Mouse (Mus musculus): ENCODE data around the gene Pus10. TPM values are rescaled to one million over a fixed set of nuclear protein-coding genes. Genes with fewer than 3 reads are reported as not detected.

Pus10 gene
- total RNA-seq, 2 experiments from 2014 or later, result 13.5 to 17.2 TPM

GRCm38 (mm10) chr11:23682561-23682960 lies 17.1 kb downstream of the Pus10 start:
- DNase-seq (ENCODE audit: extremely low spot score in 1 of 2, low spot score in 2 of 2), result no peak
- intact Hi-C loops (cut with DNase I), result loop anchor here (5.0 kb wide), 1 partner anchor 270 kb away; no protein-coding TSS in a partner anchor

GRCm38 (mm10) chr11:23686671-23687070 lies 21.2 kb downstream of the Pus10 start:
- intact Hi-C loops (cut with DNase I), result no loop called here
- no peak for DNase-seq (ENCODE audit: extremely low spot score in 1 of 2, low spot score in 2 of 2)

GRCm38 (mm10) chr11:23688060-23688459 lies 22.6 kb downstream of the Pus10 start:
- no peak for DNase-seq (ENCODE audit: extremely low spot score in 1 of 2, low spot score in 2 of 2)
- intact Hi-C loops (cut with DNase I), result no loop called here

GRCm38 (mm10) chr11:23693286-23693685 lies 27.8 kb downstream of the Pus10 start:
- no peak for DNase-seq (ENCODE audit: extremely low spot score in 1 of 2, low spot score in 2 of 2)

GRCm38 (mm10) chr11:23695847-23696246 lies 30.4 kb downstream of the Pus10 start:
- intact Hi-C loops (cut with DNase I), result no loop called here
- no peak for DNase-seq (ENCODE audit: extremely low spot score in 1 of 2, low spot score in 2 of 2)

More at GRCm38 (mm10) chr11:23693286-23693685, 27.8 kb downstream of the Pus10 start:
- intact Hi-C loops (cut with DNase I), result no loop called here

DNA sequence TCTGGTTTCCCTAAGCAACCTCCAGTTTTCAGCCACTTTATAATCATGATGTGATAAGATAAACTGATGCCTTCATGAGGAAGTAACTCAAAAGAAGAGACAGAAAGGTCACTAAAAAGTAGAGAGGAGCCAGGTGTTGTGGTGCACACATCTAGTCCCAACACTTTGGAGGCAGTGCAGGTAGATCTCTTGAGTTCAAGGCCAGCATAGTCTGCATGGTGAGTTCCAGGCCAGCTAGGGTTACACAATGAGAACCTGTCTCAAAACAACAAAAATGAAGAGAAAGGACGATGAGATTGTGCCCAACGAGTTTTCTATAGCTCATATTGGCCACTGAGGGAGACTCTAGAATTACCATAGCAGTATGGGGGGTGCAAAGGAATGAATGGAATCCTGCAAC lies 33.1 kb downstream of the Pus10 start:
- no peak for DNase-seq (ENCODE audit: extremely low spot score in 1 of 2, low spot score in 2 of 2)

DNA sequence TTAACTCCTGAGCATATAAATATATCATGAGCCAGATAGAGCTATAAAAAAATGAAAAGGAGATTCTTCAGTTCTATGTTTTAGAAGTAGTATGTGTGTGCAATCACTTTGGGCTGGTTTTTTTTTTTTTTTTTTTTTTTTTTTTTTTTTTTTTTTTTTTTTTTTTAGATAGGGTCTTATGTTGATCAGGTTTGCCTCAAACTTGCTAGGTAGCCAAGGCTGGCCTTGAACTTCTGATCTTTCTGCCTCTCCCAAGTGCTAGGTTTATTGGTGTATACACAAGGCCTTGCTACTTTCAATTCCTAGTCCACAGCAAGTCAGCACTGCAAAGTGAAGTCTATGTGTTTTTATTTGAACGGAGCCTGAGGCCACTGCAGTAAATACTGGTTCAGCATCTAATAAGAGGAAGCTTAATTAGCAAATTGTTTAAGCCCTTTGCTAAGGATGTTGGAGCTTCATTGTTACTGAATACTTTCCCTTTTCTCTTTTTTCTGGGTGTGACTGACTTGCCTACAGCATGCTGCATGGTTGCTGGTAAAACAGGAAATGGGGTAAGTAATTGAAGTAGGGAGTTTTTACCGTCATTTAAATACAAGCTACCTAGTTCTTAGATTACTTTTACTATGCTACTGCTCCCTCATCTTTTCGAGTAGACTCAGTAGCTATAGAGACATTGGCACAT lies 34.1 kb downstream of the Pus10 start:
- intact Hi-C loops (cut with DNase I), result no loop called here
- no peak for DNase-seq (ENCODE audit: extremely low spot score in 1 of 2, low spot score in 2 of 2)

More for the DNA sequence above, 33.1 kb downstream of the Pus10 start:
- intact Hi-C loops (cut with DNase I), result no loop called here

- intact Hi-C loops (cut with DNase I), result no loop called here
- DNase-seq (ENCODE audit: extremely low spot score in 1 of 2, low spot score in 2 of 2), result no peak
Measured at GRCm38 (mm10) chr11:23701831-23702230, 36.4 kb downstream of the Pus10 start.

- intact Hi-C loops (cut with DNase I), result no loop called here
- DNase-seq (ENCODE audit: extremely low spot score in 1 of 2, low spot score in 2 of 2), result no peak
Measured at GRCm38 (mm10) chr11:23704604-23705294, 39.3 kb downstream of the Pus10 start.

- DNase-seq (ENCODE audit: extremely low spot score in 1 of 2, low spot score in 2 of 2), result no peak
- intact Hi-C loops (cut with DNase I), result no loop called here
Measured at GRCm38 (mm10) chr11:23712299-23712698, 46.8 kb downstream of the Pus10 start.

GRCm38 (mm10) chr11:23718856-23719255 lies 53.4 kb downstream of the Pus10 start:
- no peak for DNase-seq (ENCODE audit: extremely low spot score in 1 of 2, low spot score in 2 of 2)
- intact Hi-C loops (cut with DNase I), result no loop called here

DNA sequence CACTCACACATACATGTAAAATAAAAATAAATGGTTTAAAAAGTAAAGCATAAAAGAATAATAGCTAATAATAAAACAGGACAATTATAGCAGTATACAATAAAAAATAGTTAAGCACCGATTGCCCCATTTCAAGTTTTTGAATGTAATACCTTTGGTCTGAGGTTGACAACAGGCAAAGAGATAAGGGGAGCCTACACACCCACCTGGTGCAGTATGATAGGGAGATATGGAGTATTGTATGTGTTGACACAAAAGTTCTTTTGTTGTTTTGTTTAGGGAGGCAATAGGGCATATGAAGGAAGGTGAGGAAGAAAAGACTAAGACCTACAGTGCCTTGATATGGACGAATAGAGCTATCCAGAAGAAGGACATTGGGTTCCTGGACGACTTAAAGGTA lies 54.4 kb downstream of the Pus10 start:
- intact Hi-C loops (cut with DNase I), result no loop called here
- DNase-seq (ENCODE audit: extremely low spot score in 1 of 2, low spot score in 2 of 2), result no peak

DNA sequence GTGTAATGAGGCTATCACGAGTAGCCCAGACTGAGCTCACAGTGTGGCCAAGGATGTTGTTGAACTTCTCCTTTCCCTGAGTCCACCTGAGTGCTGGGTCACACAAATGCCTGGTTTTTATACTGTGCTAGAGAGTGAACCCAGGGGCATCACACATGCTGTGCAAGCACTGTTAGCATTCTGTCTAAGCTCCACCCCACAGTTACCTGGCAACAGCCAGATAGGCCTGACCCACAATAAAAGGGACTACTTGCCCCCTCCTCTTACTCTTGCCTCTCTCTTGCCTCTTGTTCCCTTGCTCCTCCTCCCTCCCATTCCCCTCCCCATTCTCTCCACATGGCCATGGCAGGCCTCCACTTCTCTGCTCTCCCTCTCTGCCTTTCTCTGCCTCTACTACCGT lies 56.9 kb downstream of the Pus10 start:
- no peak for DNase-seq (ENCODE audit: extremely low spot score in 1 of 2, low spot score in 2 of 2)
- intact Hi-C loops (cut with DNase I), result no loop called here

DNA sequence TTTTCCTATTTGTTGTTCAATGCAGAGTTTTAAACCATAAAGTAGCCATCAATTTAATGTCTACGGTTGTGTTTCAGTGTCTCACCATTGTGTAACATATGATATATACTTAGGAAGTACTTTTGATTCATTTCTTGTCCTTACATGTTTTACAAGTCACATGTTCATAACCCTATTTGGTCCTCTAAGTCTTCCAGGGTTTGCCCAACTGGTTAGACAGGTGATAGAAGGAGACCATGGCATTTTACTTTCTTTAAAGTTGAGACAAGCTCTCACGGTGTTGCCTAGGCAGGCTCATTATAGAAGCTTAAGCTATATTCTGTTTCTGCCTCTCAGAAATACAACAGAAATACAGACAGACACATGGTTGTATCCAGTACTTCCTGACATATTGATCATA lies 60.4 kb downstream of the Pus10 start:
- no peak for DNase-seq (ENCODE audit: extremely low spot score in 1 of 2, low spot score in 2 of 2)
- intact Hi-C loops (cut with DNase I), result no loop called here

GRCm38 (mm10) chr11:23726441-23726840 lies 61.0 kb downstream of the Pus10 start:
- no peak for DNase-seq (ENCODE audit: extremely low spot score in 1 of 2, low spot score in 2 of 2)
- intact Hi-C loops (cut with DNase I), result no loop called here

DNA sequence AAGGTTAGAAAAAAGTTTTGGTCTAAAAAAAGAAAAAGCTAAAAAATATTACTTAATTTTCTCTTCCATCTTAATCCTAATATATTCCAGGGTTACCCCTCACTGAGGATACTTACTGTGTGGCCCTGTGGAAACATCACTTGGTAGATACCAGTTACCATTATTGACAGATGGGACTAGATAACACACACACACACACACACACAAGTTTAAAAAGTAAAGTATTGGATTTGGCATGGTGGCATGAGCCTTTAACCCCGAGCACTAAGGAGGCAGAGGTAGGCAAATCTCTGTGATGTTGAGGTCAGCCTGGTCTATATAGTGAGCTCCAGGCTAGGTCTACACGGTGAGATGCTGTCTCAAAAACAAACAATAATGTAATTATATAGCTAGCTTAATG lies 62.7 kb downstream of the Pus10 start:
- intact Hi-C loops (cut with DNase I), result no loop called here
- DNase-seq (ENCODE audit: extremely low spot score in 1 of 2, low spot score in 2 of 2), result no peak

DNA sequence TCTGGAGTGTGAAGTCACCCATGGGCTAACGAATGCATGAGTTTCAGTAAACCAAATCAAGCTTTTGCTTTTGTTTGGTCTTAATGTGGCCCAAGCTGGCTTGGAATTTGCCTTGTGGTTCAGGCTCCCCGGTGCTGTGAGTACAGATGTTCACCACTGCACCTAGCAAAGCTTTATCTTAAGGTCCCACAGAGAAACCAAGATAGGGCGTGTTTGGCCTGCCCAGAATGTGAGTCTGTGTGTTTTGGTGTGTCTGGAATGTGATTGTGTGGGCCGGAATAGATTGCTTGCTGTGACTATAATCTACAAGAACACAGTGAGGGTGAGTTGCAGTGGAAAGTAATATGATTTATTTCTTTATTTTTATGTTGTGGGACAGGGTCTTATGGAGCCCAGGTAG lies 64.6 kb downstream of the Pus10 start:
- no peak for DNase-seq (ENCODE audit: extremely low spot score in 1 of 2, low spot score in 2 of 2)
- intact Hi-C loops (cut with DNase I), result no loop called here

DNA sequence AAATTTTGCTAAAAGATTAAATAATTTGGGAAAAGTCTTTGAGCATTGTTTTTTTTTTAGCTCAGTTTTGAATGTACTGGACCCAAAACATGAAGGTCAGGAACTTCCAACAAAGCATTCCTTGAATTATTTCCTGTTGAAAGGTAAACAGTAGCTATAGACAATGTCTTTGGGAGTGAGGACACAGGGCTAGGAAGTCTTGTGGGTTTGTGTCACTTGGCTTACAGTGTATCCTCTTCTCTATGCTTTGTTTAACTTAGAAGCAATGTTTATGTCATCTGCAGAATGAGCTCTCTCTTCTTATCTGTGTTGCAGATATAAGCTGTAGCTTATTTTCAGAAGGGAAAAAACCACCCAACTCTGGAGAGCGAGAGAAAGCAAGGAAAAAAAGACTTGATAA lies 67.4 kb downstream of the Pus10 start:
- DNase-seq (ENCODE audit: extremely low spot score in 1 of 2, low spot score in 2 of 2), result no peak
- intact Hi-C loops (cut with DNase I), result no loop called here

DNA sequence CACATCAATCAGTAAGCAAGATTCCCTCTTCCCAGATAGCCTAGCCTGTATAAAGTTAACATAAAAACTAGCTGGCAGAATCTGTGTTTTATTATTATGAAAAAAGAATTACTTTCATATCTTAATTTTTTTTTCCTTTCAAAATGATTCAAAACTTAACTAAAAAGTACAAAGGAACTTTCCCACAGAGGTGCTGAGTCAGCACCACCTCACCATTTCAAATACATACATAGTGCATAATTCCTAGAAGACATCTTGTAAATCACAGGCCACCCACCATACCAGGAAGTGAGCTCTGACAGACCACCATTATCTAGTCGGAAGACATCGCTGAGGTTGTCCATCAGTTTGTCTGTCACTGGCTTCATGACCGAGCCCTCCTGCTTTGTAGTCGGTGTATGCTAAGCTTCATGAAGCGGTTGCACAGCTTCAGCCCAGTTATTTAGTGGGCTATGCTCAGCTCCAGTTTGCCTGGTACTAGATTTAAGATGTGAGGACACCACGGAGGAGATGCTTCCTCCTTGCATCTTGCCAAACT lies 69.3 kb downstream of the Pus10 start:
- intact Hi-C loops (cut with DNase I), result no loop called here
- no peak for DNase-seq (ENCODE audit: extremely low spot score in 1 of 2, low spot score in 2 of 2)

DNA sequence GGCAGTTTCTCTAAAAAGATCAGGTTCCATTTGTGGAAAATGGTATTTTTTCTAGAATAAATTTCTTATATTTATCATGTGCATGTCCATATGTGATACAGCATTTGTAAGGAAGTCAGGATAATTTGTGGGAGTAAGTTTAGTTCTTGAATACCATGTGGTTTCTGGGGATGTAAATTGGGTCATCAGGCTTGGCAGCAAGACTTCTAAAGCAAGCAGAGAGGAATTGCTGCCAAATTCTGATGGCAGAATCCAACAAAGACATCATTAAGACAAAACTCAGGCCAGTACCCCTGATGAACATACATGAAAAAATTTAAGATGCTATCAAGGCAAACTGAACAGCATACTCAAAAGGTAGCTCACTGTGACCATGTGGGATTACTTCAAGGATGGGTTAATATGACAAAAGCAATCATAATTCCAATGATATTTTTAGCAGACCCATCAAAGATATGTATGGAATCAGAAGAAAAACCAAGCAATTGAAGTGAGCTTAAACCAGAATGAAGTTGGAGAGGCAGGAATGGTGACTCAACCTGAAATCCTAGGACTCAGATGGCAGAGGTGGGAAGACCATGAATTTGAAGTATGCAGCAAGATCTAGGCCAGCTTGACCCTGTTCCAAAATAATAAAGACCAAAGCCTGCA lies 70.5 kb downstream of the Pus10 start:
- intact Hi-C loops (cut with DNase I), result no loop called here
- peak in 1 of 2 experiments; percentile 27 for DNase-seq (ENCODE audit: extremely low spot score in 1 of 2, low spot score in 2 of 2)

Data from left cerebral cortex, postnatal 10 days (tissue).